Mouse (Mus musculus): ENCODE results near the gene Cd4.

DNA sequence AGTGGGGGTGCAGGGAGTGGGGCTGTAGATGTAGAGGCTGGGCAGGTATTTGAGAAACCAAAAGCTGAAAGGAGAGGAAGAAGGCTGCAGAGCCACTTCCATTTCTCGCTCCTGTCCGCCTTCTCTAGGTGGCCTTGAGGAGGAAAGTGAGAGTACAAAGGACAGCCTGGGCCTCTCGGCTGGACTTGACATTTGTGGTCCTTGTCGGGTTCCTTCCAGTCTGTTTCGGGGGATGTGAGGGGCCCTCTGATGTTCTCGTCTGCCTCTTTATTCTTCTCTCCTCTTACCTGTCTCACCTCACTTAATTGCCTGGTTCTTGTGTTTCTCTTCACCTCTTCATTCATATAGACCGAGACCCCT is 30.3 kb upstream of the Cd4 start:
- TF ChIP-seq CTCF (IDR thresholded peaks at IDR 0.05; ENCODE audit: extremely low read depth, insufficient read length, insufficient replicate concordance, low read depth, low read length) = no peak
- TF ChIP-seq POLR2A (IDR thresholded peaks at IDR 0.05; ENCODE audit: low read depth, low read length) = no peak

Data from small intestine, adult 2 months (tissue).